Mouse (Mus musculus) stomach, embryonic 16.5 days (tissue): ENCODE measurements around the gene Slc52a3. TPM values are rescaled to one million over a fixed set of nuclear protein-coding genes. Genes with fewer than 3 reads are reported as not detected.
"Not testable (repeated sequence)": the region's sequence is repeated elsewhere in the genome, so short reads cannot be mapped to it uniquely, and the experiment has no call there.

ENCODE experiments used
- ATAC-seq: fragments of 200-750 bp; cut with Nextera tagmentation; 2 replicates; pipeline ENCODE4 v1.8.0; 2017; ENCODE audit warnings: moderate number of reproducible peaks, moderate TSS enrichment; ENCODE audit not compliant: insufficient read depth, low FRiP score
- H3K27ac ChIP-seq: fragments of 300-500 bp; sonication (generic); 2 replicates; pipeline ENCODE4 v1.5.1; 2014; ENCODE audit warnings: low read length
- H3K27me3 ChIP-seq: fragments of 300-500 bp; sonication (generic); 2 replicates; pipeline ENCODE4 v1.6.1; 2014; ENCODE audit warnings: low read length, control low read depth, mixed read lengths; ENCODE audit not compliant: control insufficient read depth, insufficient read depth
- H3K36me3 ChIP-seq: fragments of 300-500 bp; sonication (generic); 2 replicates; pipeline ENCODE4 v1.6.1; 2014; ENCODE audit warnings: low read length; ENCODE audit not compliant: control insufficient read depth, insufficient read depth
- H3K4me1 ChIP-seq: fragments of 300-500 bp; sonication (generic); 2 replicates; pipeline ENCODE4 v1.6.1; 2014; ENCODE audit warnings: low read length, control low read depth, mixed read lengths; ENCODE audit not compliant: control insufficient read depth, insufficient read depth
- H3K4me2 ChIP-seq: fragments of 300-500 bp; sonication (generic); 2 replicates; pipeline ENCODE4 v1.6.1; 2014; ENCODE audit warnings: low read depth, low read length, mixed read lengths
- H3K4me3 ChIP-seq: fragments of 300-500 bp; sonication (generic); replicated peaks from 2 replicates; pipeline ENCODE4 v1.5.1; 2014; ENCODE audit warnings: mild to moderate bottlenecking, low read length
- H3K9ac ChIP-seq: fragments of 300-500 bp; sonication (generic); 2 replicates; pipeline ENCODE4 v1.6.1; 2014; ENCODE audit warnings: low read length
- H3K9me3 ChIP-seq: fragments of 300-500 bp; sonication (generic); replicated peaks from 2 replicates; pipeline ENCODE4 v1.6.1; 2016; ENCODE audit warnings: low read length, control low read depth; ENCODE audit not compliant: control insufficient read depth
- WGBS: fragments of 180-500 bp; shearing (Covaris S2); extraction: QIAGEN DNeasy Blood & Tissue Kit; methylation state at CpG from one replicate; pipeline ENCODE4 v1.1.7; 2014; 5-methylcytosine and 5-hydroxymethylcytosine counted together
- polyA plus RNA-seq: library from polyadenylated mRNA; unstranded; fragments of >200 nt; fragmentation: Nextera tagmentation; extraction: Ambion mirVana; gene quantifications from 2 replicates; pipeline ENCODE4 v1.2.1, GENCODE M21; 2015

Gene Slc52a3
- polyA plus RNA-seq, 1 experiment from 2014 or later: 13.9 TPM

DNA sequence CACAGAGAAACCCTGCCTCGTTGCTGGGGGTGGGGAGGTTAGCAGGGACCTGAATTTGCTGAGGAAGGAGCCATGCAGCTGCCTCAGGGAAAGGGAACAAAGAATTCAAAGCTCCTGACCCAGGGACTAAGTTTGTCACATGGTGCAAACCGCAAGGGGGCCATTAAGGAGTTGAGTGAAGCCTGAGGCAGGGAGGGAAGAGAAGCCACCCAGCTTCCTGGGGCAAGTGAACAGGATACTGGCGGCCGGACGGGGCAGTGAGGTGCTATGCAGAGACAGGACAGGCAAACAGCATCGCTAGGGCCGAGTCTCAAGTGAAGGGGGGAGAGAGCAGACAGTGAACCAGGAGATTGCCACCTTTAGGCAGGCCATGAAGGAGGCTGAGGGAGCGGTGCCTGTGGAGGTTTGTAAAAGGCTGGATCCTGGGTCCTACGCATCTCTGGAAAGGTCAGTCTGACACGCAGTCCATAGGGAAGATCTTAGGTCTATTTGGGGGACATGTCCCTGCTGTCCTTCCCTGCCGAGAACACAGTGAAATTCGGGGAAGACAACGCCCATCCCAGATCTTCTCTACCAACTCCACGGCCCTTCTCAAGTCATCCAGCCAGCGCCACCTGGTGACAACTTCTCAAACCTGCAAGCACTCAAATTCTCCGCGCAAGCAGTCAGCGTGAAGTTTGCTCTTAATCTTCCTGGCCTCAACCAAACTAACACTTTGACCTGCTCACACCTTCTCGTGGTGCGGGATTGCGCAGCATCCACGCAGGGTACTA lies 1.8 kb upstream of the Slc52a3 start:
- H3K4me2 ChIP-seq: peak overlapping the region; percentile 52
- peak; percentile 6; the same call in 1 of the 2 replicates for ATAC-seq
- H3K9ac ChIP-seq: 0 out of 2 replicates have a peak overlapping the region, but pooled peaks have one; percentile 3
- no peaks in the 10 kb centered on the region for H3K36me3 ChIP-seq
- H3K4me1 ChIP-seq: peaks cover 6% of the 10 kb centered on the region
- H3K4me3 ChIP-seq: no peak overlapping the region
- 9% methylated on average over 22 of the region's 22 CpGs for WGBS
- no peak overlapping the region for H3K27ac ChIP-seq
- H3K27me3 ChIP-seq: peaks cover 3% of the 10 kb centered on the region; the same call in 1 of the 2 replicates
- no peaks in the 10 kb centered on the region for H3K9me3 ChIP-seq

GRCm38 (mm10) chr2:151997190-151997575 lies 872 bp downstream of the Slc52a3 start:
- H3K9me3 ChIP-seq, H3K27me3 ChIP-seq, H3K27ac ChIP-seq, H3K9ac ChIP-seq, ATAC-seq, H3K36me3 ChIP-seq, H3K4me3 ChIP-seq: not testable (repeated sequence)
- H3K4me2 ChIP-seq: 0 out of 2 replicates have a peak overlapping the region, but pooled peaks have one; percentile 53
- peaks cover 12% of the 10 kb centered on the region for H3K4me1 ChIP-seq
- 41% methylated on average over 2 of the region's 2 CpGs for WGBS

DNA sequence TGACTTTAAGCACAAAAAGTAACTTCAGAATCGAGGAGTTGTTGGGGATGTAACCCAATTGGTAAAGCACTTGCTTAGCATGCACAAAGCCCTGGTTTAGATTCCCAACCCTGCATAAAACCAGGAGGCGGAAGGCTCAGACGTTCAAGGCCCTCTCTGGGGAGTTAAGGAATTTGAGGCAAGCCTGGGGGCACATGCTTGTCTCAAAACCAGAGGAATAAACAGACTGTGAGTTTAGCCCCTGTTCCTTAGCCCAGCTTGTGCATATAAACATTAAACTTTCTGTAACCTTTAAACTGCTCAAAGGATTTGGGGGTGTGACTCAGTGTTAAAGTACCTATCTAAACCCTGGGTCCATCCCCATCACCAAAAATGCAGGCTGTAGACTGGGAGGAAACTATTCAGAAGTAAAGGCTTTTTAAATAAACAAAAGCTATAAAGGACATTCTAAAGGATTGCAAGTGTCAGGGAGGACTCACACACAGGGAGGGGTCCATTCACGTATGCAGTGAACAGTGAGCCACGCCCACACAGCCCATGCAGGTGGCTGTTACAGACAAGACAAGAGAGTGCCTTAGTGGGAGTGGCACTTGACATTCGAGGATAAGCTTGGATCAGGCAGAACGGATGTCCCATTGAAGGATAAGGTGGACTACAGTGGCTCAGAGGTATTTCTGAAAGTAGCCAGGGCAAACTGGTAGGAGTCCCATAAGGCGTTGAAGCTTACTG lies 1.6 kb downstream of the Slc52a3 start:
- no peaks in the 10 kb centered on the region for H3K9me3 ChIP-seq
- no peaks in the 10 kb centered on the region for H3K36me3 ChIP-seq
- H3K27me3 ChIP-seq: peaks cover 3% of the 10 kb centered on the region; the same call in 1 of the 2 replicates
- H3K4me3 ChIP-seq: no peak overlapping the region
- H3K27ac ChIP-seq: no peak overlapping the region
- H3K4me1 ChIP-seq: peaks cover 12% of the 10 kb centered on the region
- H3K9ac ChIP-seq: no peak overlapping the region
- no peak for ATAC-seq
- H3K4me2 ChIP-seq: no peak overlapping the region
- WGBS: 50% methylated on average over 8 of the region's 8 CpGs

- Histone ChIP-seq H3K4me3 (no peak overlapping the region), H3K9ac (no peak overlapping the region), H3K27me3 (peaks cover 3% of the 10 kb centered on the region; the same call in 1 of the 2 replicates), H3K9me3 (no peaks in the 10 kb centered on the region), H3K4me1 (peaks cover 12% of the 10 kb centered on the region), H3K4me2 (no peak overlapping the region), H3K27ac (no peak overlapping the region), H3K36me3 (no peaks in the 10 kb centered on the region)
- WGBS: 63% methylated on average over 9 of the region's 9 CpGs
- ATAC-seq: no peak
Measured at GRCm38 (mm10) chr2:151998505-151998899, 2.2 kb downstream of the Slc52a3 start.

DNA sequence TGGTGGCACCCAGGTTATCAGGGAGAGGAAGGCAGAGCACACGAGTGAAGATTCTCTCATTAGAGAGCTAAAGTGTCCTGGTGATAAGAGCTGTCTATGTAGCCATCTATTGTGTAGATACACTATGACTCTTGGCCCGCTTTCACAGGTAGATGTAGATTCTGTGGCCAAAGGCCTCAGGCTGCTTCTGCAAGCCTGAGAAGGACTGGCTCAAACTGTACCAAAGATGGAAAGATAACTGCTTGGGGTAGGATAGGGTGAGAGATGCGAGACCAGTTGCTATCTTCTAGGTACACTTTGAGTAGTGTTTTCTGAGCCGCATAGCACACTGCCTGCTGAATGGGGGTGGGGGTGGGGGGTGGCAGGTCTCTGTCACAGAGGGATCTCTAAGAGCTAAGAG lies 2.6 kb downstream of the Slc52a3 start:
- peaks cover 12% of the 10 kb centered on the region for H3K4me1 ChIP-seq
- WGBS: 57% methylated on average over 4 of the region's 4 CpGs
- peaks cover 3% of the 10 kb centered on the region; the same call in 1 of the 2 replicates for H3K27me3 ChIP-seq
- H3K27ac ChIP-seq: no peak overlapping the region
- no peak overlapping the region for H3K4me2 ChIP-seq
- H3K36me3 ChIP-seq: no peaks in the 10 kb centered on the region
- ATAC-seq: no peak
- no peak overlapping the region for H3K9ac ChIP-seq
- H3K9me3 ChIP-seq: no peaks in the 10 kb centered on the region
- H3K4me3 ChIP-seq: no peak overlapping the region

DNA sequence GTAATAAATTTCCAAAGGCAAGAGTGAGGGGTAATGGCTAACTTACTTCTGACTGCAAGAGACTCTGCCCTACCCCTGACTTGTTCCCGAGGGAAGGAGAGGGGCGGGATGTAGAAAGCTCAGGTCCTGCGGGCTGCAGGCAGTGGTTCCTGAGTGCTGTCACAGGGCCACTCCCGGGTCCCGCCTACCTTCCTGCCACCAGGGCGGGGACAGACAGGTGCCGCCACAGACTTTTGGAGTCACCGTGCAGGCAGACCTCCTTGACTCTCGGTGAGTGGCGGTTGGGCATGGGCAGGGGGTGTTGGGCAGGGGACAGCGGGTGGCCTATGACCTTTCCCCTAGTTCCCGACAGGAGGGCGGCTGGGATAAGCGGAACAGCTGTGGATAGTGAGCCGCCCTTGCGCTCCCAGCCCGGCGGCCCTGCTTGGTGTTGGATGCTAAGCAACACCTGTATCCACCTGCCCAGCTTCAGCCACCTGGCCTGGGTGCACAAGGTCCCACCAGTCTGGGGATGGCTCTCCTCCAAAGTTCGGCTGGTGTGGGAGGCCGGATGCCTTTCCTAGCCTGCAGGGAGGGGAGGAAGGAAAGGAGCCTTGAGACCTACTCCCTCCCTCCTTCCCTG lies 3.5 kb downstream of the Slc52a3 start:
- no peaks in the 10 kb centered on the region for H3K36me3 ChIP-seq
- H3K4me1 ChIP-seq: peaks cover 12% of the 10 kb centered on the region
- H3K27me3 ChIP-seq: peaks cover 3% of the 10 kb centered on the region; the same call in 1 of the 2 replicates
- peak overlapping the region; percentile 46 for H3K4me2 ChIP-seq
- H3K9me3 ChIP-seq: no peaks in the 10 kb centered on the region
- 15% methylated on average over 20 of the region's 20 CpGs for WGBS
- peak overlapping the region; percentile 33 for H3K4me3 ChIP-seq
- H3K27ac ChIP-seq: no peak overlapping the region
- H3K9ac ChIP-seq: peak overlapping the region; percentile 48; the same call in 1 of the 2 replicates
- peak; percentile 35; the same call in 1 of the 2 replicates for ATAC-seq

DNA sequence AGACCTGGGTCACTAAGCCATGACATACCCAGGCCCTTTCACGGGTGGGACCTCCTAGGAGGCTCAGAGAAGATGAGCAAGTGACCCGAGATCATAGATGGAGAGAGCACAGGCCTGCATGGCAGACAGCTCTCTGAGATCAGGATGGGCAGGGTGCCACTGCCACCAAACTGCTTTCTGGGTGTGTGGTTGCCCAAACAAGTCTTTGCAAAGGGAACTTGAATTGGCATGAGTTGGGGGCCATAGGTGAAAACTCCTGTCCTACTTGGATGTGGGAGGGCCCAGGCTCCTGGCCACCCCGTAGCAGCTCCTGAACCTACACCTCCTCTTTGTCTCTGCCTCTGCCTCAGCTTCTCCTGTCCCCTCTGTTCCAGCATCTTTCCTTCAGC lies 4.0 kb downstream of the Slc52a3 start:
- H3K36me3 ChIP-seq: no peaks in the 10 kb centered on the region

DNA sequence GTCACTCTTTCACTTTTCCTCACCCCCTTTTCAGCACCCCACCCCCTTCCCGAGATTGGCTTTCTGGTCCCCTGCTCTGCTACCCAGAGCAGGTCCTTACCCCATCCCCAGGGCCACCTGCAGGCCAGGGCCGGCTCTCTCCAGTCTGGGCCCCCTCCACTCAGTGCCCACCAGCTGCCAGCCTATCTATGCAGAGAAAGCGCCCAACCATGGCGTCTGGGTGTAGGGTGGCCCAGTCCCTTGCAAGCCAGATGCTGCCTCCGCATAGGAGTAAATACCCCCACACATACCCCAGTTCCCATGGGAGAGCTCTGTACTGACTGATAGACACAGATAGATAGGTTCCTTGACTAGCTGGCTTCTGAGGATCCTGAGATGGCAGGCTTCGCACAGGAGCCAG lies 4.4 kb downstream of the Slc52a3 start:
- Histone ChIP-seq H3K4me3 (no peak overlapping the region), H3K9me3 (no peaks in the 10 kb centered on the region), H3K27me3 (no peaks in the 10 kb centered on the region; the same call in 1 of the 2 replicates), H3K9ac (no peak overlapping the region), H3K27ac (no peak overlapping the region), H3K36me3 (no peaks in the 10 kb centered on the region), H3K4me2 (no peak overlapping the region), H3K4me1 (peaks cover 12% of the 10 kb centered on the region)
- no peak for ATAC-seq
- 67% methylated on average over 6 of the region's 6 CpGs for WGBS

More for the DNA sequence above, 4.0 kb downstream of the Slc52a3 start:
- Histone ChIP-seq H3K9ac (0 out of 2 replicates have a peak overlapping the region, but pooled peaks have one; percentile 48), H3K4me1 (peaks cover 12% of the 10 kb centered on the region), H3K4me2 (peak overlapping the region; percentile 46), H3K27me3 (peaks cover 3% of the 10 kb centered on the region; the same call in 1 of the 2 replicates), H3K27ac (no peak overlapping the region), H3K9me3 (no peaks in the 10 kb centered on the region), H3K4me3 (peak overlapping the region; percentile 33)
- no peak for ATAC-seq
- 44% methylated on average over 3 of the region's 3 CpGs for WGBS
